Mouse (Mus musculus): ENCODE measurements around the gene Rnf31.

The Rnf31 gene

GRCm38 (mm10) chr14:55591331-55591891 is at the start of gene Rnf31:
TSS of gene Rnf31 (plus strand) at chr14:55591708.
- DNase-seq: peak; percentile 90 to 92

- no peak for DNase-seq
These were observed 49.2 kb upstream of the Rnf31 start for GRCm38 (mm10) chr14:55542268-55542667.

DNA sequence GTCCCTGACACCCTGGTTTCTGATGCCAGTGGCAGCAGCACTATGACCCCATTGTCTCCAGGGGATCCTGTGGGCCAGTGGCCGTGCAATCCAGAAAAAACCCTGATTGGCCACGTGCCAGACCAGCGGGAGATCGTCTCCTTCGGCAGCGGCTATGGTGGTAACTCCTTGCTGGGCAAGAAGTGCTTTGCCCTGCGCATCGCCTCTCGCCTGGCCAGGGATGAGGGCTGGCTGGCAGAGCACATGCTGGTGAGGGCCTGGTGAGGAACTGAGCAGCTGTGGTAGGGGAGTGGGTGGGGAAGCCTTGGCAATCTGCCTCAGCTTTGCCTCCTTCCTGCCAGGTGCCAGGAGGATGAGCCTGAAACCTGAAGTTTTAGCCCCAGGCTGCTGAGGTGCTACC is 47.2 kb upstream of the Rnf31 start:
- DNase-seq: peak; percentile 44 to 49

GRCm38 (mm10) chr14:55550191-55550590 is 41.3 kb upstream of the Rnf31 start:
- peak; percentile 47 to 55 for DNase-seq

GRCm38 (mm10) chr14:55551347-55551746 is 40.2 kb upstream of the Rnf31 start:
- DNase-seq: no peak

GRCm38 (mm10) chr14:55551794-55552193 is 39.7 kb upstream of the Rnf31 start:
- DNase-seq: no peak

DNA sequence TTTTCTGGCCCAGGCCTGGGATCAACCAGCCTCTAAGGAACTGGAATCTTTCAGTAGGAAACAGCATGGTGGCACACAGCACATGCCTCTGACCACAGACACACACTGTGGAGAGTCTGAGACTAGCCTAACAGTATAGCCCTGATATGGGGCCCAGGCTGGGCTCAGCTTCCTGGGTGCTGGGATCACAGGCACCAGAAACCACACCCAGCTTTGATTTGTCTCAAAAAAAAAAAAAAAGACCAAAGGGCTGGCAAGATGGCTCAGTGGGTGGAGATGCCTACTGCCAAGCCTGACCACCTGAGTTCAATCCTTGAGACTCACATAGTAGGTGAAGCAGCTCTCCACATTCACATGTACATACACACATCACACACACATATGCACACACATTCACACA is 36.9 kb upstream of the Rnf31 start:
- DNase-seq: no peak

DNA sequence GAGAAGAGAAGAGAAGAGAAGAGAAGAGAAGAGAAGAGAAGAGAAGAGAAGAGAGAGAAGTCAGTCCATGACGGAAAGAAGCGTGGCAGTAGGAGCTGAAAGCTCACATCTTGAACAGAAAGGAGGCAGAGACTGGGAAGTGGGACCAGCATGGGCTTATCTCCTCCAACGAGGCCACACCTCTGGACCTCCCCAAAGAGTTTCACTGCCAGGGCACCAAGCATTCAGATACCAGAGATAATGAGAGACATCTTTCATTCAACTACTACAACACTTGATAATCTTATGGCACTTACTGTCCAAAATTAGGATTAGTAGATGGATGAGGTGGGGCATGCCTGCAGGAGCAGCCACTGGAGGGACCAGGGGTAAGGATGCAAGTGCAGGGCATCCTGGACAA is 35.7 kb upstream of the Rnf31 start:
- no peak for DNase-seq

DNA sequence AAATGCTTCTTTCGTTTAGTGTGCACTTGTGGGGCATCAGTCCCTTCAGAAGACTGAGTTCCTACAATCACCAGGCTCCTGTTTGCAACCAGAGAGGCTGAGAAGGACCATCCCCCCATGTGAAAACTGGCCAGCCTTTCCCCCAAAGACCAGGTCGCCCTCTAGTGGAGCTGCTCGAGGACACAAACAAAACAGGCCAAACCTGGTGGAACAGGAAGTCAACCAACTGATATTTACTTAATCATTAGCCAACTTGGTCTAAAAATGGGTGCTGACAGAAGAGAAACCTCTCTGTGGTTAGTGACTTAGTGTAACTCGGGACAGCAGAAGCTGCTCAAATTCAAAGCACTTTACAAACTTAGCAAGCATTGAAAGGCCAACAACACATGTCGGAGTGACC is 34.5 kb upstream of the Rnf31 start:
- DNase-seq: peak; percentile 77 to 78

DNA sequence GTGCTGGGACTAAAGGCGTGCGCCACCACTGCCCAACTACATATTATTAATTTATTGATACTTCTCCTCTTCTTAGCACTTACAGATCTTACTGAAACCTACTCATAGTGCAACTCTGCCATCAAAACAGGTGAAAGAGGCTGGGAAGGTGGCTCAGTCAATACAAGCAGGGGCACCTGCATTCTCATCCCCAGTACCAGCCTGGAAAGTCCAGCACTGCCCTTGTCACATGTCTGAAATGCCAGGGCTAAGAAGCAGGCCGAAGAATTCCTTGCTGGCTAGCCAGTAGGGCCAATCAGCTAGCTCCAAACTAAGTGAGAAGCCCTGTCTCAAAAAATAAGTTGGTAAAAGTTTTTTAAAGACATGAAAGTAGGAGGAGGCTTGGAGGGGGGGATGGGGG is 33.9 kb upstream of the Rnf31 start:
- no peak for DNase-seq

DNA sequence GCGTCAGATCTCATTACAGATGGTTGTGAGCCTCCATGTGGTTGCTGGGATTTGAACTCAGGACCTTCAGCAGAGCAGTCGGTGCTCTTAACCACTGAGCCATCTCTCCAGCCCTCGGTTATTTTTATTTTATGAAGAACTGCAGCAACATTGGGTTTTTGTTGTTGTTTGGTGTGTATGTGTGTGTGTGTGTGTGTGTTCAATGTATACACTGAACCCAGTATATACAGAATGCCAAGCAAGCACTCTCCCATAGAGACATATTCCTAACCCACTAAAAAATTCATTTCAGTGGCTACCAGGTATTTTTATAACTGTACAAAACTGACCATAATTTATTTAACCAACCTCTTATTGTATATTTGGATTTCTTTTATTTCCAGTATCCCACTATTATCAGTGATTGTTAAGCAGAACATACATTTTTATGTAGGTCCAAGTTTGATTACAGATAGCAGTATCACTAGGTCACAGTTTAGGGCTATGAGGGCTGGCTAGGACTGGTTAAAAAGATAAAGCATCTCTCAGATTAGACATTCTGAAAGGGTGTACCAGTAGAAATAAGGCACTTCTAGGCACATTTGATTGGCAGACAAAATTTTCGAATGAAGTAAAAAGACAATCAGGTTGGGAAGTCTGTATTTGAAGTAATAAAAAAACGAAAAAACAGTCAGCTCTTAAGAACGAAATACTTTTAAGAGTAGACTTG is 32.6 kb upstream of the Rnf31 start:
- DNase-seq: no peak

- peak; percentile 90 to 91 for DNase-seq
These were observed 31.7 kb upstream of the Rnf31 start, which contains the start of gene Dcaf11 for GRCm38 (mm10) chr14:55559799-55560201. TSS of gene Dcaf11 (plus strand) at chr14:55560006.

DNA sequence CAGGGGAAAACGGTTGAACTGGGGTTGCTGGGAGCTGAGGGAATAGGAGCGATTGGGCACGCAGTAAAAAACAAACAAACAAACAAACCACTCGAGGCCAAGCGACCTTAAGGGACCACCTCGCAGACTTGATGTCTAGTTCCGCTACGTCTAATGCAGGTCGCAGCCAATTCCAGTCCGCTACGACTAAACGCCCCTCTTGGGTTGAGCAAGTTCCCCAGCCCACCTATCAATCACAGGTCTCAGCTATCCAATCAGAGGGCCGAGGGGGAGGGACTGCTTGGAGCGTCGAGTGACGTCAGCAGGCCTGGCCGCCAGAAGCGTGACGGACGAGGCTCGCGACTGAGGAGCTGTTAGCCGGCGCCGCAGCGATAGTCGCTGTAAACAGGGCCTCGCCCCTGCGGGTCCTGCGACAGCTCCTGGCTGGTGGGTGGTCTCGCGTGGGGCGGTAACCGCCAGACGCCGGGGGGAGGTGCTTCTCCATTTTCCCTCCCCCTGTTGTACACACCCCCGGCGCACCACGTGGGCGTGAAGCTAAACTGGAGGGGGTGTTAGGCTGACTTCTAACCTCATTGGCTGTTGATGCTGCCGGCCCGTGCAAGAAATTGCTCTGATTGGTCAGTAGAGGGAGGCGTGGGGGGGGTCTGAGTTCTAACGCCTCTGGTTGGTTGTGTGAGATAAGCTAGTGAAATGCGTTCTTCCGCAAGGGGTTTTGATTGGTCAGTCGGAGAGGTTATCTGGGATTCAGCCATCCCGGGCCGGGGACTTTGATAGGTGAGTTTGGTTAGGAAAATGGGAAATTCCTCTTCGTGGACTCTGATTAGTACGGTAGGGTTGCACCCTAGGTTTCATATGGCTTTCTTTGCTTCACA is 31.1 kb upstream of the Rnf31 start, which contains the start of gene A730061H03Rik:
A730061H03Rik (minus strand) TSS at position 205 of the 872 bp plus-strand sequence.
- DNase-seq: peak; percentile 98

GRCm38 (mm10) chr14:55561860-55562259 is 29.6 kb upstream of the Rnf31 start:
- DNase-seq: no peak

DNA sequence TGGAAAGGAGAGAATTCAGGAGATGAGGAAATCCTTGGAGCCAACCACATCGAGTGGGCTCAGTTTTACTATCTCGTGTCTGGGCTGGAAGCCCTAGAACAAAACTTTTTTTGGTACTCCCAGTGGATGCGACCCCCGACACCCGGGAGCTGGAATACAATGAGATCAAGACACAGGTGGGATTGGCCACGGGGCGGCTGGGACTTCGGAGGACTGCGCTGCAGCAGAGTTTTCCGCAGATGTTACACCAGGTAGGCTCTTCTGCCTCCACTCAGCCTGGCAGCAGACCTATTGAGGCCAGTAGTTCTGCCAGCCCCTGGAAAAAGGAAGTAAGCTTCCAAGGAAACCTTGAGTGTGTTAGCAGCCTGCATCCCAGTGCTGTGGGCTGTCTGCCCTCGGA is 28.3 kb upstream of the Rnf31 start:
- DNase-seq: no peak

- no peak for DNase-seq
These were observed 25.8 kb upstream of the Rnf31 start for GRCm38 (mm10) chr14:55565748-55566147.

DNA sequence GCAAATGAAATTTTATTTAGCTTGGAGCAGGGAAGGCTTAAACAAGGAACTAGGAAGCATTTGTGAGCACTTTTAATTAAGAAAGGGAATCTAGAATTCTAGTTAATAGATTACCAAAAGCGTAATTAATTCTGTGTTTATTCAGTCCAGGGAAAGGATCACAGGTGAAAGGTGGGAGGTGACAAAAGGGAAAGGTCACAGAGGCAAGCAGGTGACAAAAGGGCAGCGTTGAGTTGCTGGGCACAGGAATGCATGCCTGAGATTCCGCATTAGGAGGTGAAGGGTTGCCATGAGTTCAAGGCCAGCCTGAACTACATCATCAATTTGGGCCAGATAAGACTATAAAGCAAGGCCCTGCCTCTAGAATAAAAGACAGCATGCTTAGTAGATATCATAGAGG is 24.0 kb upstream of the Rnf31 start:
- DNase-seq: no peak

DNA sequence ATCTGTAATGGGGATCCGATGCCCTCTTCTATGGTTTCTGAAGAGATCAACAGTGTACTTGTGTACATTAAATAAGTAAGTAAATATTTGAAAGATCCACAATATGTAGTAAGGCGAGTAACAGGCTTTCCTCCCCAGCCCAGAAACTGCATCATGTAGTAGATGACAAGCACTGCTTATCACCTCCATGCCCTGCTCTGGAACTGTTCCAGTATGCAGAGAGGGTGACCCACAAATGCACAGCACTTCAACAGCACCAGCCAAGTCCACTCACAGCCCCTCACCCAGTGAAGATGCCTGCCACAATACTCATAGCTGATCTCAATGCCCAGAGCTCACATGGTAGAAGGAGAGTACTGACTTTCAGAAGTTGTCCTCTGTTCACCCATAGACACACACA is 20.9 kb upstream of the Rnf31 start:
- no peak for DNase-seq

DNA sequence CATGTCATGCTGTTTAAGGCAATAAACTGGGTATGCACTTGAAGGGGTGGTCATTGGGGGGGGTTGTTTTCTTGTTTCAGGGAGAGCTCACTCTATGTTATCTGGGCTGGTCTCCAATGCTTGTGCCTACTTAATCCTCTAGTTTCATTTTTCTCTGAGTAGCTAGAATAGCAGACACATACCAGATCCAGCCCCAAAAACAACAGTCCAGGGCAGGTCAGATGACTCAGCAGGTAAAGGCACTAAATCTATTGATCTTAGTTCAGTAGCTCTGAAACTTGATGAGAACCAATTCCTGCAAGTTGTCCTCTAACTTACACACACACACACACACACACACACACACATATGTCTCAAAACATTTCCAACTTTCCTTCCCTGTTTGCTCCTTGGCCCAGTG is 19.7 kb upstream of the Rnf31 start:
- DNase-seq: no peak

DNA sequence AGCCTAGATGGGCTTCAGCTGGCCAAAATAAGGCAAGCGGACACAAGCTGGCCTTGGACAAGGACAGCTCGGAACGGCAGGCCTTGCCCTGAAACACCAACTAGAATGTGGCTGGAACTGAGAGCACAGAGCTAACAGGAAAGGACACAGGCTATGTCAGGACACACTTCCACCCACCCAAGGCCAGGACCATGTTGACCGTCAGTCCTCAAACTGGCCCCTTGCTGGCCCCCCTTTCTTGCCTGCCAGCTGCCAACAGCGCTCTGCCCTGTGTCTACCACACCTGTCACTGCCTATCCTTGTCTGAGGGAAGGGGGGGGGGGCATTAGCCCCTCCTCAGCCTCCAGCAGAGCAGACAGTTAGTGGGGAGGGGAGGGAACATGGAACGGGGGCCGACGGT is 16.2 kb upstream of the Rnf31 start, which contains the start of gene Fitm1:
Fitm1 (plus strand) TSS at position 316 of the 400 bp plus-strand sequence.
- DNase-seq: no peak

GRCm38 (mm10) chr14:55575711-55576110 is 15.8 kb upstream of the Rnf31 start:
- DNase-seq: no peak

DNA sequence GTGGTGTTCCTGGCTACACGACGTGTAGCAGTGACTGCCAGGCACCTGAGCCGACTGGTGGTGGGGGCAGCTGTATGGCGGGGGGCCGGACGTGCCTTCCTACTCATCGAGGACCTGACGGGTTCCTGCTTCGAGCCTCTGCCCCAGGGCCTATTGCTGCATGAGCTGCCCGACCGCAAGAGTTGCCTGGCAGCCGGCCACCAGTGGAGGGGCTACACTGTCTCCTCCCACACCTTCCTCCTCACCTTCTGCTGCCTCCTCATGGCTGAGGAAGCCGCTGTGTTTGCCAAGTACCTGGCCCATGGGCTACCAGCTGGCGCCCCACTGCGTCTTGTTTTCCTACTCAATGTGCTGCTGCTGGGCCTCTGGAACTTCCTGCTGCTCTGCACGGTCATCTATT is 15.1 kb upstream of the Rnf31 start:
- DNase-seq: no peak

GRCm38 (mm10) chr14:55577871-55578667 is 13.4 kb upstream of the Rnf31 start, which contains the start of gene Psme1:
TSS of gene Psme1 (plus strand) at chr14:55578123.
- DNase-seq: peak; percentile 49 to 62

All from cerebellum, postnatal 36 days (tissue).